Comparison of ENCODE assay signal across 1 mouse cellular context in genomic region chr4:119137313-119137712, GRCm38 (mm10).
TF ChIP-seq lines count a peak whose summit lies in the region.

No protein-coding gene starts in this region.

TF ChIP-seq in ES-E14, 5 proteins besides CTCF, POLR2A, EP300 and RAD21:
- peak; percentile 77 for TF ChIP-seq MAFK (IDR thresholded peaks at IDR 0.05; ENCODE audit: insufficient read depth, low read depth, low read length)
- no peak for TF ChIP-seq ZNF384 (IDR thresholded peaks at IDR 0.05; ENCODE audit: low read depth, low read length)
TF ChIP-seq in ES-E14: peak in this region for 1.
